Mouse (Mus musculus) Muller cell, postnatal 12 days (primary cell): ENCODE results near the gene Layn.

Experiments
- DNase-seq: peaks from one replicate; pipeline ENCODE4 v3.0.0-alpha.2; 2015; ENCODE audit errors: inconsistent ontology term

Layn gene

DNA sequence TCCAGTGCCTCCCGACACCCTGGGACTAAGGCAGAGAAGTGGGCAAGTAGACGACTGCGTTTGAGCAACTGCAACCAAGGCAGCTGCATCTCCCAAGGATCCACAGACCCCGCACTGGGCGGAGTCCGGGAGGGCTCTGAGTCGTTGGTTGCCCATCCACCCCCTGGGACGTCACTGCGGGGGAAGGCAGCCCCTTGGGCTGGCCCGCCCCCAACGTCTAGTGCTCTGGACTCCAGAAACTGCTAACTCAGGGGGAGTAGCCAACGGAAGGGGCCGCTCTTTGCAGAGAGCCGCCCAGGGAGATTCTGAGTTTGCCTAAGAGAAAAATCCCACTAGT is at the start of gene Layn:
Layn (minus strand) TSS at position 116 of the 337 bp plus-strand sequence.
- peak; percentile 95 for DNase-seq

DNA sequence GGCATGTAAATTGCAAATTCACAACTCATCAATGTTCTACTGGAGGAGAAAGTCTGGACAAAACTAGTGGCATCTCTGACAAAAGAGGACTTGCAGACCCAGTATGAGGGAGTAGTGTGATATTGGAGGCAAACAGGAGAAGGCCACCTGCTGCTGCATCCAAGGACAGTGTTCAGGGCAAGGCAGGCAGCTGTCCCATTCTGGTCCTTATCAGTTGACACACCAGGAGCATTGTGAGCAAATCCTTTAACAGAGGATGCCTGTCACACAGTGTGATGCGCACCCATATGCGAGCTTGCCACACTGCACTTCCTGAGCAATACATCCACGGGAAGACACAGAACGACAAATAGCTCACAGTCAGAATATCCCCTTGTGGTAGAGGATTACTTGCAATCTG is 37.9 kb upstream of the Layn start:
- DNase-seq, result no peak

DNA sequence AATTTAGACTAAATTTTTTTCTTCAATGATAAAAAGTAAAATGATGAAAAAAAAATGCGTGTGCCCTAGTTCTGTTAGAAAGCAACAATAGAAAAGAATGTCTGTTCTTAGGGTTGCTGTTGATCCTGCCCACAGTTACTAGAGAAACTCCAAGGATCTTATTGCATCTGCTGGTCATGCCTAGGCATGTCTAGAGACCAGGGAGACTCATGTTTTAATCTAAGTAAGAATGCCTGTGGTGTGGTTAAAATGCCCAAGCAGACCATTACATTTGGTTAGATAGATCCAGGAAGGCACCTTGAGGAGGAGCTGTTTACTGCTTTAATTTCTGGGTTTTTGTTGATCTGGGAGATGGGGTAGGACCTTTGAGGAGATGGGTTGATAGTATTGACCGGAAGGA is 28.9 kb upstream of the Layn start:
- DNase-seq, result peak; percentile 61

DNA sequence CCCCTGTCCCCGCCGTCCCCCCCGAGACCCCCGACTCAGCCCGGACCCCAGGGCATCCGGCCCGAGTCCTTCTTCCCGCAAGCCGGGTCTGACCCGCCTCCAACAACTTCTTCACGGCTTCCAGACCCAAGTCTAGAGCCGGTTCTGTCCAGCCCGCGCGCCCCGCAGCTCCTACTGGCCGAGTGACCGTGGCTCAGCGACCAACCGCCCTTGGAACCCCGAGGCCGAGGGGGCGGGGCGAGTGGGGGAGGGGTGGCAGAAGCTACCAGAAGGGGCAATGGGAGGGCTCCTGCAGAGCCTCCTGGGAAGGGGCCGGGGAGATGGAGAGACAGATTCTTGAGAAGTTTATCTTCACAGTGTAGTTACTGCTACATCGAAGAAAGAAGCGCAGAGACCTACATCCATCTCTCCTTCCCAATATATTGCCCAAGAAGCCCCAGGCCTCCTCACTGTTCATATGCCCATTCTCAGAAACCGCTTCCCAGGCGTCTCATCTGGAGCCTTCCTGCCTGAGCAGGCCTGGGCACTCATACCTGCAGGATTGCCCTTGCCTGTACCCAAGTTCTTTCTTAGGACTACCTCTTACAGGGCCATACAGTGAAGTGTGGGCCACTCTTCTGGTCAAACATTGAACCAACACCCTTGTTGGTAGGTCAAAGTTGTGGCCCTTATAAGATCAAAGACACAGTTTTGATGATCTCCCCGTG is 27.1 kb upstream of the Layn start:
- peak; percentile 76 for DNase-seq

DNA sequence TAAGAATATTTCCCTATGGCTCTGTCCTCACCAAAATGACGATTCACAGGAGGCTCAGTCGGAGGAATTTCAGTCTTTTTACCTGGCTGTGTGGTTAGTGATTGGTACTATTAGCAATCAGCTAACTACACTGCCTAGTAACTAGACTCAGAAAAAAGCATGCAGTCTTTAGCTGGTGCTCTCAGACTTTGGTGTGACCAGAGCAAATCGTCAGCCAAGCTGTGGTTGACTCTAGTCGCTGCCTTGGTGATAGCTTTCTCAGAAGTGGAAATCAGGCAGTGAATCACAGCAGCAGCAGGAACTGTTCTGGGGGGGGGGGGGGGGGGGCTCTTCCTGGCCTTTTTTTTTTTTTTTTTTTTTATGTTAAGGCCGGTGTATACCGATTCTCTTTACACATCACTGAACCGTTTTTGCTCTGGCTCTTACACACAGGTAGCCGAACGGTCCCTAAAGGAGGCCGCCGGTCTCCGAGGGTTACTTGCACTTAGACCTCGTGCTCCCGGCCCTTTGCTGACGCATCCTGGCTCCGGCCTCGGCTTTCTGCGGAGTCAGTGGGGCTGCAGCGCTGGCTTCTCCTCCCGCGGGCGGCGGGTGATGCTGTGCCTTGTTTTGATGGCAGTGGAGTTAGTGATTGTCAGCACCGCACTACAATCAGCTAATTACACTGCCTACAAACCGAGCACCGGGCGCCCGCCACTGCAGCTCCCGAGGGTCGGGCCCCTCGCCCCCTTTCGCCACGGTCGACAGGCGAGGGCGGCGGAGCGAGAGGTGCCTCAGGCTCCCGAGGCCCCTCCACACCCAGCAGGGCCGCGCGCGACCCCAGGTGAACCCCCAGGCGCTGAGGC is 26.3 kb upstream of the Layn start:
- peak; percentile 77 for DNase-seq

DNA sequence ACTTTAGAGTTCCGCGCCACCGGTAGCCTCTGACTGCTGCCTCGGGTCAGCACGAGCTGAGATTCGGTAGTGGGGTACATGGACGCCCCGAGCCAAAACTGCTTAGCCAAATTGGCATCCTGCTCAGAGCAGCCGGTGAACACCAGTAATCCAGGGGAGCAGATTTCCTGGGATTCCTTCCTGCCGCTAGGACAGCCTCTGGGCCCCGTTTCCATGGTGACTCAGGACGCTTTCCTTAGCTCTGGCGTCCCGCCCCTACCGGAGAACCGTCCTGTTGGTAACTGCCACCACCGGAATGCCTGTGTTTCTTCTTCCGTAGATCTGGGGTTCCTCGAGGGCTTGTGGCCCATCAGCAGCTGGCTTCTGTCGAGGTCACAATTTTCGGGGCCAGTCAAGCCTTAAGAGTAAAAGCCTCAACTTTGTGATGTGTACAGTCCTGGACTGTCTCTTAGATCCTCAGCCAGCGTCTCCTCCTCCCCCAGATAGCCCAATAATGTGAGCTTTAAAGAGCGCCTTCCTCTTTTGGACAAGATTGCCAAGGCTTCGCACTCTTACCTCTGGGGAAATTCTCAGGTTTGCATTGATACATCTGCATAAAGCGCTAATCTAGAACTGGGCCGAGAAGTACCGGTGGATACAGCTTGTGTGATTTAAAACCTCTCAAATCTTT is 25.0 kb upstream of the Layn start, which contains the start of gene 4833427G06Rik:
4833427G06Rik (minus strand) TSS at position 323 of the 670 bp plus-strand sequence.
- peak; percentile 74 for DNase-seq

DNA sequence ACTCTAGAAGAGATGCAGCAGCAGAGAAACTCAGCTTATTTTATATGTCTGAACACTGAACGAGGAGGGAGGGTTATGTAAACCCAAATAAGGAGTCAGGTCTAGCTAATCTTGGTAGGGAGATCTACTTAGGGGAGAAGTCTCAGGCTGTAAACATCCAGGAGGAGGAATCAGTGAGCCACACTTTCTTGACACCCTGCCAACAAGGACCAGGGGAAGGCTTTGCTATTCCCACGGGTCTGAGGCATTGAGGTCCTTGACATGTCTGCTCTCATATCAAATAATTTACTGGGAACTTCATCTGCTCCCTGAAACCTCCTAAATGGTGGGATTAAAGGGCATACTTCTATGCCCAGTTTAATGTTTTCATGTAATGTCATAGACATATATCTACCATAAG is 19.4 kb upstream of the Layn start:
- DNase-seq, result no peak

DNA sequence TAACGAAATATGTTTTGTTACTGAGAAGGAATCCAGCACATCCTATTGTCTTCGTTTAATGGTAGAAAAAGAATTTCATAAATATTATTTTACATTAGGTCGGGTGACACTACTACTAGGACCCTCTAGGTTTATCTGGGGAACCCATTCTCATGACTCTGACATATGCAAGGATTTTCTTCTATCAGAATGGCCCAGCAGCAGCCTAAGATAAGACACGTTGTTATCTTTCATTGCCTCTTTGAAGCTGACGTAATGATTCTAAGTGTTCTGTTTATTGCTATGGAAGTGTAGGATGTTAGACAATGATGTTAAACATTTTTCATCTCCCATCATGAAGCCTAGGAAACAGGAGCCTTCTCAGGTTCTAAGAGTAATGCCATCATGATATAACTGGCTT is 16.8 kb upstream of the Layn start:
- DNase-seq, result no peak

DNA sequence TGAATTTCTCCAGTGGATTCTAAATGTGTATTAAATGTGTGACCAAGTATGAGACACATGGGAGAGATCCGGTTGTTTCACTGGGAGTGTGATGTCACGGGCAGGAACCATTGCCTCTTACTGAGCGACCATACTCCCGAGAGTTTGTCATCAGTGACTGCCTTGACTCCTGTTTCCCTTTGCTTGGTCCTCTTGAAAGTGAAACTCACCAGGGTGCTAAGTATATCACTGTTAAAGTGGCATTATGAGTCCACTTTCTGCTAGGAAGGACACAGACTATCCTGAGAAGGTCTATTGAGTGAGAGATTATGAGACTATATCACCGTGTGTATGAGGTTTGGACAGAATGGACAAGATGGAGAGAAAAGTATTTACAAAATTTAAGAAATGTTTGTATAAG is 4.7 kb upstream of the Layn start:
- DNase-seq, result no peak

DNA sequence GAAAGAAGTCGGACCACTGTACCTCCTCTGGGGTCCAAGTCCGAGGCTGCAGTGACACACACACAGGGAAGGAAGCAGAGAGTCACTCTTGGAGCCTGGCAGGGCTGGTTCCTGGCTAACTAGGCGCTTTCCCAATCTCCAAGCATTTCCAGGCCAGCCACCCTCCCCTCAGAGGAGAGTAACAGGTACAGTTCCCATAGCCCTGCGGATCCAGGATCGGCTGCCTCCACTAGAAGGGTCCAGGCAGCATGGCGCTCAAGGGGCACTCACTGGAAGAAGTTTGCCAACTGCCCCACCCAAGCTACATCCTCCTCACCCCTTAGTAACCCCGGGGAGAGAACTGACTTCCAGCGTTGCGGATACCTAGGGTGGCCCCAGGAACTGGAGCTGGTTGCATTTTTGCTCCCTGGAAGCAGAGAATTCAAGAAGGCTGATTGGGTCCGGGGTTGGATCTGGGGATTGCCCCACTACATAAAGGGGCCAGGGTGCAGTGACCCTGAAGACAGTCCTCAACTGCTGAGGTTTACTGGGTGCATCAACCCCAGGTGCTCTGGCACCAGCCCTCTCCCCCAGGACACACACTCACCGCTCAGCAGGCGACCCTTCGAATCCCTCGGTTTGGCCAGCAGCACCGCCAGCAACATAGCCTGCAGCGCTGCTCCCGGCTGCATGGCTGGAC is 455 bp downstream of the Layn start:
- DNase-seq, result no peak

DNA sequence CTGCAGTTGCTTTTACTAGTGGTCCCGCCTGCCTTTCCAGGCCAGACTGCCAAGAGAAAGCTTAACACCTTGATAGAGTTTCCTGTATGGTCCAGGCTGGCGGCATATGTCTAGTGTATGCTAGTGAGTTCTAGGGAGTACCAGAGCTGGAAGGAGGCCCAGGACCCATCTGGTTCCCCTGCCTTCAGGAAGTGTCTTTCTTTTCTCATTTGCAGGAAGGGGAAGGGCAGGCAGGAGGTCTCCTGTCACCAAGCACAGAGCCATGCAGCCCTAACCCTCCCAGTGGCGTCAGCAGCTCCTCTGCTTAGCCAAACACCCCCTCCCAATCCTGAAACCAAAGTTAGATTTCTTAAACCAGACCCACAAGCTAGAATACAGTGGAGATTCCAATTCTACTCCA is 1.1 kb downstream of the Layn start:
- peak; percentile 17 for DNase-seq

DNA sequence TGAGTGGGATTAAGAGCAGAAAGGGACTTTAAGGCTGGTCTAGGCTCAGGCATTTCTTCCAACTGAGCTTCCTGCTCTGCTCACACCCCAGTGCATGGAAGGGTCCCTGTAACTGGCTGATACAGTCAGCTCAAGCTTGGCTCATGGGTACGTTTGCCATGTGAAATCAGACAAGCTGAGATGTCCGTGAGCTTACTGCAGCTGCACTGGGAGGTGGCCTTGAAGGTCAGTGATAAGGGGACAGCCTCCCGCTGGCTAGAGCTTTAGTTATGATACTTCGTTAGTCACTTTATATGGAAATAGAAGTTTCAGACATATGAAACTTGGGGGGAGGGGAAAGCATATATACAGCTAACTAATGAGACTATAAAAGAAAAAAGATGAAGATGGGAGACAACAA is 6.1 kb downstream of the Layn start:
- DNase-seq, result no peak

DNA sequence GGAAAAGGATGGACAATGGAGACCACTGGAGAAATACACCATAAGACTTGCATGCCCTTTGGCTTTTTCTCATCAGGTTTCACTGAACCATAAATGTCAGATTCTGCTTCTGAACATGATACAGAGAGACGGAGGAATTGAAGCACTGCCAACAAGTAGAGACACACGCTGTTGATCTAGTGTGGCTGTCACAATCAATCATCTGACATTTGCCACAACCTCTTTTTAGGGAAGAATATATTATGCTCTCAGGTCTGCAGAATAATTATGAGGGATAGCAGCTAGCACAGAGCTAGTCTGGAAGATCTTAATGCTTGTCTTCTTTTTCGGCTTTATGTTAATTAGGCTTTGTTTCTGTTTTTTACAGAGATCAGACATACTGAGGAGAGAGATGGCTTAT is 8.7 kb downstream of the Layn start:
- no peak for DNase-seq

DNA sequence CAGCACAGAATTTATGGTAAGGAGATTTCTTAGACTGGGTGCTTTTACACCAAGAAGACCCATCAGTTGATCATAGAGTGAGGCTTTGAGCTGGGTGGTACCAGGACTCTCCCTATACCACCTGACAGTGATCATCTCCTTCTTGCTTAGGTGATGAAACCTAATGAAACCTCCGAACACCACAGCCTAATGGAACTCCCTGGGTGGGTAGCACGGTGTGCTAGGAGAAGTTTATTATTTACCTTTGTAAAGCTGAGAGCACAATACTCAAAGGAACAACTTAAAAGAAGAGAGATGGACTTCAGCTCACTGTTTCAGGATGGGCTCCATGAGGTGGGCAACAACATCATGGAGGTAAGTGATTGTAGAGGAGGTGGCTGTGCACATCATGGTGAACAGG is 16.3 kb downstream of the Layn start, which contains the start of gene Btg4:
Btg4 (plus strand) TSS at position 301 of the 400 bp plus-strand sequence.
- no peak for DNase-seq

DNA sequence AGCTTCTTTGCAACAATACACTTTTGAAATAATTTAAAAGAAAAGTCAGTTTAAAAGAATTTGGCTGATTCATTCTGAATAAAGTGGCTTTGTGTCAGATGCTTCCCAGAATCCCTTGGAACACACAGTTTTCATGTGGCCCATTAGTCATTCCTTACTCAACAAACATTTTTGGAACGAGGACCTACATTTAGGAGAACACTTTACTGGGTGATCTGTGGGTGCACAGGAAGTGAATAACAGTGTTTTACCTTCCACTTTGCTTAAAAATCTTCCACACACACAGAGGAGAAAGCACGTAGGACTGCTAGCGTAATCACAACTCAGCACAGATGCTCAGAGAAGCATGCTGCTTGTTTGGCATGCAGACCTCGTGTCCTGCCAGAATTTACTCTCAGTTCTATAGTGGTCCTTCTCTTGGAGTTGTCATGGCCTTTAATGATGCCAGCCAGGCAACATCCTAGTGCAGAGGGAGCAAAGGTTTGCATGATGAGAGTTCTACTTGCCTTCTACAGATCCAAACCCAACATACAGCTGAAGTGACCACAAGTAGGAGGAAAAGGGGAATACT is 17.9 kb downstream of the Layn start:
- peak; percentile 78 for DNase-seq

DNA sequence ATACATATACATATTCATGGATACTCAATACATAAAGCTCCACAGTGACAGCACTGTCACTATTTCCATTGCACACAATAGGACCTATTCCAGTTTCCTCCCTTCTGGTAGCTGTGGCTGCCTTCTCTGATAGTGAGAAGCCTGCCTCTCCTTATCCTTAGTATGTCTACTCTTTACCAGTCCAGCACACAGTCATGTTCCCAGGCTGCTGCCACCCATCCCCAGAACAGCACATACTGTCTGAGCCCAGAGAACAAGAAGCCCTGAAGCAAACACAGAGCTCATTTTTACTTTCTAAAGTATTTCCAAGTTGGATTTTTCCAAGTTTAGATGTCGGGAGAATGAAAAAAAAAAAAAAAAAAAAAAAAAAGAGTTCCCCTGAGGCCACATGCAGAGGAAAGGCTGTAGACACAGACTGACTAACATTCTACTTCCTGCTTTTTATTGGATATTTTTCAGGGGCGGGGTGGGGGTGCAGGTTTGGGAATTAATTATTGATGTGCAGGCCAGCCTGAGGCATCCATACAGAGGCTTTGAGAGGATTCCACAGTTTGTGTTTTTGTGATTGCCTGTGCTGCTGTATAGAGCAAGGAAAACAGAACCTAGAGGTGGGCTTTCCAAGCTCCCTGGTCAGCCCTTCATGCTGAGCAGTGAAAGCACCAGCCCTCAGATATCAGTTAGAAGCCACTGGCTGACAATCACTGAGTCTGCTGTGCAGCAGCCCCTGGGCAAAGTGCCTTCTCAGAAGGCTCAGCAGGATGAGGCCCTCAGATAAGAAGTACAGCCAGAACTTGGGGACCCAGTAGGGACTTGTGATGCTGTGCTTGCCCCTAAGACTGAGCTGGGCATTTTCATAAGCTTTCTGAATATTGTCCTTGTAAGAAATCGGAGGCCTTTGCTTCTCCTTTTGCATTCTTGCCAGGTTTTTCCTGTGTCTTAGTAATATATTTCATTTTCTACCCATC is 20.3 kb downstream of the Layn start:
- DNase-seq, result no peak

DNA sequence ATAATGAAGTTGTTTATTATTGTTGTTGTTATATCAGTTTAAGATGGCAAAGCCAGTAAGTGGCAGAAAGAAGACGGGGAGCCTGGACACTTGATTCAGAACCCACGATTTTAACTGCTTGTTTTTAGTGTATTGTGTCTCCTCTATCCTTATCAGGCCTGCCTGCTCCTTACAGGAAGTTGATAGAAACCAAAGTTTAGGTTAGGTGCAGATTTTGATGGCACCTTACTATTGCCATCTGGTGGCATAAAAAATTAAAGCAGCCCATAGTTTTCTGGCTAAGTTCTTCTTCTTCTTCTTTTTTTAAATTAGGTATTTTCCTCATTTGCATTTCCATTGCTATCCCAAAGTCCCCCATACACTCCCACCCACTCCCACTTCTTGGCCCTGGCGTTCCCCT is 24.7 kb downstream of the Layn start:
- DNase-seq, result no peak

DNA sequence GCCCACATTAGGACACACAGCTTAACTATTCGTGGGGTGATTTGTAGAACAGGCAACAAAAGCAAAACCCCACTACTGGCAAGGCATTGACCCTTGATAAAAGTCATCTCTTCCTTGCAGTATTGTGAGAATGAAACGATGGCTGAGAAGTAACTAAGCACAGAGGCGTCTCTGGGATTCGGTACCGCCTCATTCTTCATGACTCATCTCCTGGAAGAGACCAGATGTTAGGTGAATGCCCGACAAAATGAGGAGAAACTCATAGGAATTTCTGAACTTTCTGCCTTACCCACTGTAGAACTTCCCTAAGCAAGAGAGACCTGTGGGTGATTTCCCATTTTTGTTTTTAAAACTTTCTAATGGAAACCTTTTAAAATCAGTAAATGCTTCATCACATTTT is 34.8 kb downstream of the Layn start:
- no peak for DNase-seq

DNA sequence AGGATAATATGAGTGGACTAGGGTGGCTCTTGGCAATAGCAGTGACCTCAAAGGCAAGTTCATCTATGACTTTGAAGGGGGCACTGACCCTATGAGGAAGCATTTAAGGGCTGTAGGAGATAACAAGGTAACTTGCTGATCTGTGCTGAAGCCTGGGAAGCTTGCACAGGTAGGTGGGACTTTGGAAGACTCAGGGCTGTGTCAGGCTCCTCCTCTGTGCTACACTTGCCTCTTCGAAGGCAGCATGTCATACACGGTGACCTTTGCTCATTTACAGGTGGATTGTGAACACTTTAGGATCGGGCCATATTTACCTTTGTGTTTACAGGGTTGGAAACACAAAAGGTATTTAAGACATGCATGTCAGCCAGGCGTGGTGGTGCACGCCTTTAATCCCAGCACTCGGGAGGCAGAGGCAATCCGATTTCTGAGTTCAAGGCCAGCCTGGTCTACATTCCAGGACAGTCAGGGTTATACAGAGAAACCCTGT is 35.4 kb downstream of the Layn start:
- no peak for DNase-seq

DNA sequence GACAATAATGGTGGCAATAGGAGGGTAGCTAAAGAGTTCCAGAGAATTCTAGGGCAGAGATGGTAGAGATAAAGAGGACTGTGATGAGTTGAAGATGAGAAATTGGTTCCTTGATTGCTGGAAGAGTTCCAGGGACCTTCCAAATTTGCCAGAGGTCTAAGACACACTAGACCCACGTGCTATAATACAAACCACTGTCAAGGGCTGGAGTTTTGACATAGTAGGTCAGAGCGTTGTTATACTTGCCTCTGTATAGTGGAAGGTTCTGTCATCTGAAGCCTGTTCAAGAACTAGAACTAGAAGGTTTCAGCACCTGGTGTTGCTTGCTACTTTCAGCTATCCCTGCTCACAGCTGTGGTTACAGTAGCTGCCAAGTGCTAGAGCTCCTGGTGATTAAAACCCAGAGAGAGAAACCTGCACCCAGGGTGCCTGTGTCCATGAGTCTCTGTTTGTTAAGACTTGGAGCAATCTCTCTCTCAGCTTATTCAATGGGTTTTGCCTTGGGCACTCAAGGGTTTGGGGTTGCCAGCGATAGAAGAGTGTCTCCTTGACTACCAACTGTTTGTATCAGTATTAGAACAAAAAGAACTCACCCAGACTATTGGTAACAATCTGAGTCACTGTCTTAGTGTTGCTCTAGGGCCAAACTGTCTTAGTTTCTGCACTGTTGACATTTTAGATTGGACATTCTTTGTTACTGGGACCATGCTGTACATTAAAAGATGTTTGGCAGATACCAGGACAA is 43.9 kb downstream of the Layn start:
- peak; percentile 85 for DNase-seq
